Comparison of ENCODE assay signal across 20 mouse cellular contexts in genomic region chr7:130170144-130170543, GRCm38 (mm10).
DNase-seq lines count a peak whose midpoint lies in the region; ATAC-seq and TF ChIP-seq lines count a peak whose summit lies in the region.
"Had no signal": no experiment of that assay in that cellular context is flagged by ENCODE, and none has a peak within 500 bp of the region (broad histone marks: within the 10 kb centered on the region; RNA-seq: fewer than 3 reads in every experiment).

No protein-coding gene starts in this region.

- WGBS in embryonic facial prominence, embryonic 12.5 days, result 73% methylated on average over 8 of the region's 8 CpGs
- 81% methylated on average over 8 of the region's 8 CpGs for WGBS in embryonic facial prominence, embryonic 10.5 days
- whole genome bisulfite sequencing in lung, embryonic 14.5 days, result 31% methylated on average over 8 of the region's 8 CpGs
- 60% methylated on average over 8 of the region's 8 CpGs for WGBS in lung, adult 2 months
- WGBS in intestine, embryonic 16.5 days, result 46% methylated on average over 8 of the region's 8 CpGs

- no peak for ATAC-seq in embryonic facial prominence, embryonic 12.5 days (ENCODE audit: insufficient number of reproducible peaks, insufficient read depth, low FRiP score, low TSS enrichment)
- peak; percentile 55 for ATAC-seq in lung, embryonic 14.5 days (ENCODE audit: insufficient read depth)
- ATAC-seq in intestine, embryonic 16.5 days, result no peak
- ATAC-seq: activated CD4-positive, CD25-positive, alpha-beta regulatory T cell, adult 4 months; forebrain, embryonic 16.5 days had no signal

- H3K27ac ChIP-seq in embryonic facial prominence, embryonic 12.5 days, result 0 out of 2 replicates have a peak overlapping the region, but pooled peaks have one; percentile 9
- no peak overlapping the region for H3K27ac ChIP-seq in embryonic facial prominence, embryonic 10.5 days (replicated peaks)
- peak overlapping the region; percentile 66; the same call in 1 of the 2 replicates for H3K27ac ChIP-seq in lung, embryonic 14.5 days (ENCODE audit: low read depth)
- H3K27ac ChIP-seq in intestine, embryonic 16.5 days (ENCODE audit: low read length), result peak overlapping the region; percentile 50
- H3K27ac ChIP-seq: embryonic facial prominence, embryonic 15.5 days; forebrain, embryonic 12.5 days; heart, adult 2 months; hindbrain, embryonic 15.5 days had no signal

- no peaks in the 10 kb centered on the region for H3K27me3 ChIP-seq in embryonic facial prominence, embryonic 12.5 days
- no peaks in the 10 kb centered on the region for H3K27me3 ChIP-seq in embryonic facial prominence, embryonic 10.5 days (replicated peaks; ENCODE audit: low read depth, poor library complexity, severe bottlenecking)
- no peaks in the 10 kb centered on the region for H3K27me3 ChIP-seq in lung, embryonic 14.5 days (ENCODE audit: insufficient read depth, low read length)
- no peaks in the 10 kb centered on the region for H3K27me3 ChIP-seq in intestine, embryonic 16.5 days (replicated peaks; ENCODE audit: control insufficient read depth, insufficient read depth, low read length)
- H3K27me3 ChIP-seq: embryonic facial prominence, embryonic 15.5 days; heart, embryonic 12.5 days; hindbrain, embryonic 15.5 days had no signal

- H3K4me1 ChIP-seq in embryonic facial prominence, embryonic 12.5 days, result peaks cover 16% of the 10 kb centered on the region
- peaks cover 31% of the 10 kb centered on the region for H3K4me1 ChIP-seq in embryonic facial prominence, embryonic 10.5 days
- peaks cover 56% of the 10 kb centered on the region for H3K4me1 ChIP-seq in lung, embryonic 14.5 days (ENCODE audit: insufficient read depth)
- H3K4me1 ChIP-seq in lung, adult 2 months (ENCODE audit: control insufficient read depth, insufficient read depth, low read length), result peaks cover 3% of the 10 kb centered on the region; the same call in 1 of the 2 replicates
- H3K4me1 ChIP-seq in intestine, embryonic 16.5 days (ENCODE audit: control insufficient read depth, insufficient read depth, low read length), result peaks cover 23% of the 10 kb centered on the region

- no peak for TF ChIP-seq POLR2A in lung, adult 2 months (IDR thresholded peaks at IDR 0.05; ENCODE audit: borderline replicate concordance, extremely low read depth, low read depth, low read length)

- no peak for DNase-seq in embryonic facial prominence, embryonic 10.5 days (ENCODE audit: low spot score)
- peak; percentile 76 for DNase-seq in lung, embryonic 14.5 days
- no peak for DNase-seq in lung, adult 2 months
- DNase-seq in 3T3-L1 (ENCODE audit: low read depth, low spot score), result peak; percentile 62
- DNase-seq in gastrocnemius, adult 8-10 months (ENCODE audit: low spot score in 2 of 2), result no peak
- DNase-seq in urinary bladder, adult 18-20 months (ENCODE audit: low spot score in 2 of 2), result no peak
- DNase-seq: adrenal gland, postnatal 14 days; cerebellum, adult 11-12 months; cerebellum, adult 9-11 months; cerebellum, postnatal 36 days; gastrocnemius, postnatal 14 days; heart, adult 2 months had no signal

- no peak overlapping the region for H3K9ac ChIP-seq in embryonic facial prominence, embryonic 12.5 days
- no peak overlapping the region for H3K9ac ChIP-seq in lung, embryonic 14.5 days
- H3K9ac ChIP-seq in intestine, embryonic 16.5 days (ENCODE audit: low read depth, low read length), result no peak overlapping the region
- H3K9ac ChIP-seq: embryonic facial prominence, embryonic 15.5 days; forebrain, embryonic 12.5 days; heart, embryonic 12.5 days; hindbrain, embryonic 15.5 days had no signal

- H3K9me3 ChIP-seq in embryonic facial prominence, embryonic 12.5 days, result no peaks in the 10 kb centered on the region
- no peaks in the 10 kb centered on the region for H3K9me3 ChIP-seq in embryonic facial prominence, embryonic 10.5 days
- H3K9me3 ChIP-seq in lung, embryonic 14.5 days (ENCODE audit: low read depth, low read length), result no peaks in the 10 kb centered on the region
- no peaks in the 10 kb centered on the region for H3K9me3 ChIP-seq in intestine, embryonic 16.5 days (ENCODE audit: control insufficient read depth, low read length)
- H3K9me3 ChIP-seq: embryonic facial prominence, embryonic 15.5 days; forebrain, embryonic 12.5 days; heart, embryonic 12.5 days; hindbrain, embryonic 15.5 days had no signal

- no peak overlapping the region for H3K4me3 ChIP-seq in embryonic facial prominence, embryonic 12.5 days
- no peak overlapping the region for H3K4me3 ChIP-seq in embryonic facial prominence, embryonic 10.5 days
- no peak overlapping the region for H3K4me3 ChIP-seq in lung, embryonic 14.5 days (ENCODE audit: low read depth, low read length)
- H3K4me3 ChIP-seq in lung, adult 2 months (replicated peaks; ENCODE audit: extremely low read depth, low read depth, low read length), result no peak overlapping the region
- no peak overlapping the region for H3K4me3 ChIP-seq in intestine, embryonic 16.5 days (ENCODE audit: low read length)
- H3K4me3 ChIP-seq: embryonic facial prominence, embryonic 15.5 days; forebrain, embryonic 12.5 days; heart, adult 2 months; heart, embryonic 12.5 days; hindbrain, embryonic 15.5 days had no signal

- TF ChIP-seq CTCF in lung, embryonic 14.5 days (IDR thresholded peaks at IDR 0.05; ENCODE audit: low read depth), result no peak
- no peak for TF ChIP-seq CTCF in lung, adult 2 months (IDR thresholded peaks at IDR 0.05; ENCODE audit: insufficient read depth, low read length)

- no peak overlapping the region for H3K4me2 ChIP-seq in embryonic facial prominence, embryonic 12.5 days (replicated peaks)
- no peak overlapping the region for H3K4me2 ChIP-seq in lung, embryonic 14.5 days
- no peak overlapping the region for H3K4me2 ChIP-seq in intestine, embryonic 16.5 days (ENCODE audit: low read depth, low read length)
- H3K4me2 ChIP-seq: embryonic facial prominence, embryonic 15.5 days; forebrain, embryonic 12.5 days; heart, embryonic 12.5 days; hindbrain, embryonic 15.5 days had no signal

- H3K36me3 ChIP-seq in embryonic facial prominence, embryonic 12.5 days, result peaks cover 49% of the 10 kb centered on the region
- peaks cover 93% of the 10 kb centered on the region for H3K36me3 ChIP-seq in embryonic facial prominence, embryonic 10.5 days (replicated peaks)
- peaks cover 78% of the 10 kb centered on the region for H3K36me3 ChIP-seq in lung, embryonic 14.5 days (ENCODE audit: insufficient read depth)
- peaks cover 7% of the 10 kb centered on the region for H3K36me3 ChIP-seq in intestine, embryonic 16.5 days (ENCODE audit: control insufficient read depth, insufficient read depth, low read length)

Comparison
In these comparisons a context has a peak if more than half of its experiments do, and no peak if none do; other contexts are left out.
1. DNase-seq: peak in lung, embryonic 14.5 days (single experiment) and 3T3-L1 (single experiment); none in embryonic facial prominence, embryonic 10.5 days (single experiment), lung, adult 2 months (single experiment), gastrocnemius, adult 8-10 months (0 of 2) and urinary bladder, adult 18-20 months (0 of 2).